Mouse (Mus musculus) lung, adult 18-20 months (tissue): ENCODE results near the gene Zc3h10.
"Not testable (repeated sequence)": the region's sequence is repeated elsewhere in the genome, so short reads cannot be mapped to it uniquely, and the experiment has no call there.

ENCODE experiments used
- DNase-seq, 2 experiments: peaks; one replicate each; pipeline ENCODE4 v3.0.0; 2022; ENCODE audit warnings: mixed read lengths in 2 of 2

Zc3h10 gene

GRCm38 (mm10) chr10:128550144-128550823, 2.7 kb upstream of the Zc3h10 start:
- DNase-seq = not testable (repeated sequence)

GRCm38 (mm10) chr10:128549682-128550057, 2.1 kb upstream of the Zc3h10 start:
- peak in 1 of 2 experiments; percentile 34 for DNase-seq

- peak; percentile 95 to 97 for DNase-seq
Observed at GRCm38 (mm10) chr10:128548947-128549681, 1.5 kb upstream of the Zc3h10 start, which contains the start of gene Rpl41. Gene Rpl41 (minus strand): TSS chr10:128549305.

- peak in 1 of 2 experiments; percentile 18 for DNase-seq
Observed at GRCm38 (mm10) chr10:128548051-128548791, 647 bp upstream of the Zc3h10 start.

GRCm38 (mm10) chr10:128546787-128547186, 787 bp downstream of the Zc3h10 start:
- no peak for DNase-seq

- DNase-seq = peak in 1 of 2 experiments; percentile 44
Observed at GRCm38 (mm10) chr10:128546361-128546760, 1.2 kb downstream of the Zc3h10 start.

- no peak for DNase-seq
Observed at GRCm38 (mm10) chr10:128545570-128545898, 2.0 kb downstream of the Zc3h10 start.

GRCm38 (mm10) chr10:128544674-128545569, 2.7 kb downstream of the Zc3h10 start:
- DNase-seq = no peak

- no peak for DNase-seq
Observed at GRCm38 (mm10) chr10:128544151-128544657, 3.4 kb downstream of the Zc3h10 start.

GRCm38 (mm10) chr10:128543100-128543499, 4.5 kb downstream of the Zc3h10 start:
- DNase-seq = no peak

GRCm38 (mm10) chr10:128538340-128538870, 9.2 kb downstream of the Zc3h10 start:
- no peak for DNase-seq

GRCm38 (mm10) chr10:128536266-128536940, 11.2 kb downstream of the Zc3h10 start:
- peak; percentile 92 to 94 for DNase-seq

- no peak for DNase-seq
Observed at GRCm38 (mm10) chr10:128535624-128536265, 11.8 kb downstream of the Zc3h10 start.

GRCm38 (mm10) chr10:128535206-128535605, 12.4 kb downstream of the Zc3h10 start:
- DNase-seq = no peak

GRCm38 (mm10) chr10:128526366-128527356, 20.9 kb downstream of the Zc3h10 start:
- peak in 1 of 2 experiments; percentile 26 for DNase-seq

GRCm38 (mm10) chr10:128525671-128526308, 21.8 kb downstream of the Zc3h10 start, which contains the start of gene Esyt1:
Gene Esyt1 (minus strand): TSS chr10:128525871.
- DNase-seq = peak; percentile 99

GRCm38 (mm10) chr10:128524732-128525662, 22.6 kb downstream of the Zc3h10 start:
- peak; percentile 60 to 67 for DNase-seq
